ENCODE assay signal across 9 mouse cellular contexts in the genomic region with DNA sequence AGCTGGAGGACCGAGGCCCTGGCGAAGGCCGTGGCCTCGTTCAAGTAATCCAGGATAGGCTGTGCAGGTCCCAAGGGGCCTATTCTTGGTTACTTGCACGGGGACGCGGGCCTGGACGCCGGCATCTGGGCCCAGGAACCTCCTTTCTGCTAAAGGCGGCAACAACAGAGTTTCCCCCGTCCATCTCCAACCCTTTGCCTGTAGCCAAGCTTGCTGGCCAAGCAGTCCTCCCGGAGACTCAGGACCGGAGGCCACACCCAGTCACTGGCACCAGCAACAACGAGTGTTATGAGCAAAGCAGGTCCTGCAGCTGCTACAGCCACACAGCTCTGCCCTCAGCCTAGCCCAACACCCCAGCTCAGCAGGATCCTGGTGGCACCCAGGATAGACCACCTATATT. TPM values are rescaled to one million over a fixed set of nuclear protein-coding genes. Genes with fewer than 3 reads are reported as not detected.
A peak's percentile ranks its signal among the peaks of the same experiment; 100 is the strongest.
DNase-seq lines count a peak whose midpoint lies in the region.
"Had no signal": no experiment of that assay in that cellular context is flagged by ENCODE, and none has a peak within 500 bp of the region (broad histone marks: within the 10 kb centered on the region; RNA-seq: fewer than 3 reads in every experiment).

No protein-coding gene starts in this region.

- H3K36me3 ChIP-seq in limb, embryonic 10.5 days = peaks cover 44% of the 10 kb centered on the region
- H3K36me3 ChIP-seq: neural tube, embryonic 12.5 days had no signal

- DNase-seq in adrenal gland, adult 18-20 months (ENCODE audit: low spot score in 2 of 2) = peak; percentile 8 to 38
- DNase-seq in adrenal gland, postnatal 4 days (ENCODE audit: low spot score in 2 of 2) = no peak
- peak; percentile 63 for DNase-seq in adipocyte (ENCODE audit: low spot score)
- DNase-seq in heart, adult 8-10 months (ENCODE audit: low spot score) = peak; percentile 84
- no peak for DNase-seq in limb, embryonic 10.5 days (ENCODE audit: low spot score)
- DNase-seq in right cerebral cortex, postnatal 14 days = no peak
- DNase-seq in cerebellum, adult 11 months = no peak
- no peak for DNase-seq in cerebellum, postnatal 4 days (ENCODE audit: low spot score in 2 of 2)

- H3K27ac ChIP-seq in limb, embryonic 10.5 days = peak overlapping the region; percentile 75
- H3K27ac ChIP-seq: neural tube, embryonic 12.5 days had no signal

- whole genome bisulfite sequencing in limb, embryonic 10.5 days = 86% methylated on average over 14 of the region's 14 CpGs

- H3K4me1 ChIP-seq in limb, embryonic 10.5 days = peaks cover 49% of the 10 kb centered on the region

- no peaks in the 10 kb centered on the region for H3K27me3 ChIP-seq in limb, embryonic 10.5 days (ENCODE audit: low read depth, poor library complexity, severe bottlenecking)
- H3K27me3 ChIP-seq: neural tube, embryonic 12.5 days had no signal

- no peaks in the 10 kb centered on the region for H3K9me3 ChIP-seq in limb, embryonic 10.5 days (replicated peaks)
- H3K9me3 ChIP-seq: neural tube, embryonic 12.5 days had no signal

- H3K4me3 ChIP-seq in limb, embryonic 10.5 days = no peak overlapping the region
- H3K4me3 ChIP-seq: neural tube, embryonic 12.5 days had no signal

RNA-seq across cellular contexts. Expression of gene Vill, which starts 20.8 kb away (rescaled TPM):
- 1 to 10 TPM; 1.6 to 1.7 TPM for total RNA-seq in adrenal gland, adult 18-20 months (2021)
- total RNA-seq in adrenal gland, postnatal 4 days (2021) = 10 to 100 TPM in 1 of 2 experiments, 1 to 10 TPM in 1; 3.2 to 10.1 TPM
- under 1 TPM in 3 of 4 experiments, not detected in 1; 0.26 to 0.73 (median 0.50) TPM for total RNA-seq in heart, adult 8-10 months (2022)
- 19.5 and 26.3 TPM in 2 replicates for polyA plus RNA-seq in limb, embryonic 10.5 days (2016; fragmentation: Nextera tagmentation; extraction: Ambion mirVana)

Comparison
In these comparisons a context has a peak if more than half of its experiments do, and no peak if none do; other contexts are left out.
1. DNase-seq: peak in adrenal gland, adult 18-20 months (2 of 2), adipocyte (single experiment) and heart, adult 8-10 months (single experiment); none in adrenal gland, postnatal 4 days (0 of 2), limb, embryonic 10.5 days (single experiment), right cerebral cortex, postnatal 14 days (single experiment), cerebellum, adult 11 months (single experiment) and cerebellum, postnatal 4 days (0 of 2).